Mouse (Mus musculus): ENCODE results near the gene Hoxb6. TPM values are rescaled to one million over a fixed set of nuclear protein-coding genes. Genes with fewer than 3 reads are reported as not detected.

Gene Hoxb6
- total RNA-seq, 2 experiments from 2014 or later: not detected

- DNase-seq: peak; percentile 62
These were observed 19.5 kb downstream of the Hoxb6 start for GRCm38 (mm10) chr11:96311520-96312417.

GRCm38 (mm10) chr11:96313134-96313533, 20.9 kb downstream of the Hoxb6 start:
- intact Hi-C loops (cut with DNase I): loop anchor here (5.0 kb wide), 2 partner anchors 239 to 309 kb away; no protein-coding TSS in a partner anchor
- DNase-seq: no peak

More at GRCm38 (mm10) chr11:96311520-96312417, 19.5 kb downstream of the Hoxb6 start:
- intact Hi-C loops (cut with DNase I): loop anchor here (5.0 kb wide), 2 partner anchors 241 to 311 kb away; no protein-coding TSS in a partner anchor

DNA sequence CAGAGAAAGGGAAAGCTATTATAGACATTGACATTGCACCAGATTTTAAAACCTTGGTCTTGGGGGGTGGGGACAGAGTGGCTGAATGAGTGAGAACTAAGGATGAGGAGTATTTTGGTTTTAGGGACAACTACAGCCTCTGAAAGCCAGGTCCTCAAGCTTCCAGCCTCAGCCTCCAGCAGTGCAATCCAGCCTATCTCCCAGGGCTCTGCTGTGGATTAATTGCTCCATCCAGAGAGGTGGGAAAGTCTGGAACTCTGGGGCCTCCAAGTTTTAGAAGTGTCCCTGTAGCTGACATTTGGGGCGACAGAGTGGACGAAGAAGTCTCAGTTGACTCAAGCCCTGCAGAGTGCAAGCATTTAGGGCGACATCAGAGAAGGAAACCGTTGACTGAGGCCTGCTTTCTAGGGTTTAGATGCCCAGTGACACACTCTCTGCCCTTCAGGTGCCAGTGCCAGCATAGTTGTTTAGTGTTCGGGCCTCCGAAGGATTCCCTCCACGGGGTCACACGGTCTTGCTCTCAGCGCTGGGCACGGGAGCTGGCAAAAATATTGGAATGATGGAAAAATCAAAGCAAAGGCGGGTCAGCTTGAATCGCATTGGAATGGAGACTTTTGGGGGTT, 21.6 kb downstream of the Hoxb6 start:
- intact Hi-C loops (cut with DNase I): loop anchor here (5.0 kb wide), 2 partner anchors 238 to 308 kb away; no protein-coding TSS in a partner anchor

DNA sequence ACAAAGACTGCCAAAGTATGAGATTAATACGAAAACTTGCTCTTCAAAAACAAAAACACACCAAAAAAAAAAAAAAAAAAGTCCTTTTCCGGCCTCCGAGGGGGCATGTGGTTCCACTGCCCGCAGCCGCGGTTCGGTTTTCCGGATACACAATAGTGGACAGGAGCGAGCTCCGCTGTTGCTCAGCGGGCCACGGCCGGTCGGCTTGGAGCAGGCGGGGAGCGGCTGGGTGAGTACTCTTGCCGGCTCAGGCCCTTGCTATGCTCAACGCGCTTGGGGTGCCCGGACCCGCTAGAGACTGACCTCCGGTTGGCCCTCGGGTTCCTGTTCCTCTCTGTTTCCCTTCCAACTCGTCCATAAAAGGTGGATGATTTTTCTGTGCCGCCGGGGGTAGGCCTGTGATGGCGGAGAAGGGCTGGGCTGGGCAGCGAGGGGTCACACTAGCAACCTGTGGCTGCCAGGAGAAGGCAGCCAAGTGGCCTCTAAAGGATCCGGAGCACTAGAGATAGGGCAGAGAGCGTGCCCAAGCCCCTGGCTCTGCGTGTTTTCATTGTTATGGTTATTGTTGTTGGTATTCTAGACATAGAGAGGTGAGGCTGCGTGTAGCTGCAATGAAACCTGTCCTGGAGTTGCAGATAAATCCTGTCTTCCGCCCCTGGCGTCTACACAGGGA, 22.5 kb downstream of the Hoxb6 start:
- intact Hi-C loops (cut with DNase I): loop anchor here (5.0 kb wide), 2 partner anchors 237 to 307 kb away; no protein-coding TSS in a partner anchor
- DNase-seq: no peak

More for the DNA sequence above, 21.6 kb downstream of the Hoxb6 start:
- DNase-seq: no peak

DNA sequence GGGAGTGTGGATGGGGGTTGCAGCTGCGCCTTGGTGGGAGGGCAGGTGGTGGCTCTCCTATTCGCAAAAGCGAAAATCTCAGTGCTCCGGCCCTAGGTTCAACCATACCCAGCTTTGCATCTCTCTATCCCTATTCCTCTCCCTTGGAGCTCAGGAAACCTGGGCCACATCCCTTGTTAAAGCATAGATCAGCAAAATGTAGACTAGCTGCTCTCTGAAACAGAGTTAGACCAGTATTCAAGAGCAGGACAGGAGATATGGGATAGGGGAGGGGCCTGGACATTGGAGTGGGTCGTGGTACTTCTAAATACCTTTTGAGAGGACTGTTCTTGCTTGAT, 23.0 kb downstream of the Hoxb6 start:
- intact Hi-C loops (cut with DNase I): no loop called here
- DNase-seq: no peak

GRCm38 (mm10) chr11:96316696-96317607, 24.7 kb downstream of the Hoxb6 start:
- no peak for DNase-seq
- intact Hi-C loops (cut with DNase I): no loop called here

- intact Hi-C loops (cut with DNase I): no loop called here
These were observed 25.5 kb downstream of the Hoxb6 start, which contains the start of gene Hoxb4 for GRCm38 (mm10) chr11:96317608-96318367. TSS of gene Hoxb4 (plus strand) at chr11:96318267.

DNA sequence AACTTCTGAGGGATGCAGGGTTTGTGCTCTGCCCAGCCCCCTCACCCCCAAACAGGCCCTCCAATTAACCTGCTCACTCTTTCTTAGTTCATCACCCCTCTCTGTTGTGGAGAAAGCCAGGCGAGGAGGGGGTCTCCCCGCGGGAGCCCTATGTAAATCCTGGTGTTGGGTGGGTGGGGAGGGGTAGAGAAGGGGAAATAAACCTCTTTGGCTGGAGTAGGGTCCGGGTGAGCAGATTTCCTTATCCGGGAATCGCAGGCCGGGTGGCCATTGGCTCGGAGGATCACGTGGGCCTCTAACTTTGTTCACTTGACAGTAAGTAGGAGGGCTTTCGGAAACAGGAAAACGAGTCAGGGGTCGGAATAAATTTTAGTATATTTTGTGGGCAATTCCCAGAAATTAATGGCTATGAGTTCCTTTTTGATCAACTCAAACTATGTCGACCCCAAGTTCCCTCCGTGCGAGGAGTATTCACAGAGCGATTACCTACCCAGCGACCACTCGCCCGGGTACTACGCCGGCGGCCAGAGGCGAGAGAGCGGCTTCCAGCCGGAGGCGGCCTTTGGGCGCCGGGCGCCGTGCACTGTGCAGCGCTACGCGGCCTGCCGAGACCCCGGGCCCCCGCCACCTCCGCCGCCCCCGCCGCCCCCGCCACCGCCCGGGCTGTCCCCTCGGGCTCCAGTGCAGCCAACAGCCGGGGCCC, 26.2 kb downstream of the Hoxb6 start:
- no peak for DNase-seq
- intact Hi-C loops (cut with DNase I): no loop called here

More at GRCm38 (mm10) chr11:96317608-96318367, 25.5 kb downstream of the Hoxb6 start, which contains the start of gene Hoxb4:
- no peak for DNase-seq

DNA sequence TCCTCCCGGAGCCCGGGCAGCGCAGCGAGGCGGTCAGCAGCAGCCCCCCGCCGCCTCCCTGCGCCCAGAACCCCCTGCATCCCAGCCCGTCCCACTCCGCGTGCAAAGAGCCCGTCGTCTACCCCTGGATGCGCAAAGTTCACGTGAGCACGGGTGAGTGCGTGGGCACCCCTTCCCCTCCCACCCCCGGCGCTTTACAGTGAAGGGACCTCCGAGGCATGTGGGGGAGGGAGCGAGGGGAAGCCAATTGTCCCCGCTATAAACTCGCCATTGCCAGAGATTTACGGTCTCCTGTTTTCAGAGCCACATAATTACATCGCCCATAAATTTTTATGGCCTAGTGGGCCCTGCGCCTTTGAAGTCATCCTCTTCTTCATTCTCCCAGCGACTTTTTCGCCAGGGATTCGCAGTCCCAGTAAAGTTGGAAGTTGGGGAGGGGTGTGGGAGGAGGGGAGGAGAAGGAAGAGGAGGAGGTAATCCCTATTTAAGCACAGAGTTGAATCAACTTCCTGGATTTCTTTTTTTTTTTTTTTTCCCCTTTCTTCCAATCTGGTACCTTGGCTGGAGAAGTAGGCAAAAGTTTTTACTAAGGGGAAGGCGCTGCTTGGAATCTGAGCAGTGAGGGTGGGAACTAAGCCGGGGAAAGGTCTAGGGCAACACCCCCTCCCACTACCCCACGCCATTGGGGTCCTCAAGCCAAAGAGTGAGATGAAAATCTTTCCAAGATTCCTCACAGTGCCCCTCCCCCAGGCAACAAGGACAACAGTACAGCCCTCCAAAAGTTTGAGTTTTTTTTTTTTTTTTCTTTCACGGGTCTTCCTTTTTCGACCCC, 27.0 kb downstream of the Hoxb6 start:
- intact Hi-C loops (cut with DNase I): no loop called here
- no peak for DNase-seq

GRCm38 (mm10) chr11:96319910-96320309, 27.6 kb downstream of the Hoxb6 start:
- intact Hi-C loops (cut with DNase I): no loop called here
- DNase-seq: no peak

DNA sequence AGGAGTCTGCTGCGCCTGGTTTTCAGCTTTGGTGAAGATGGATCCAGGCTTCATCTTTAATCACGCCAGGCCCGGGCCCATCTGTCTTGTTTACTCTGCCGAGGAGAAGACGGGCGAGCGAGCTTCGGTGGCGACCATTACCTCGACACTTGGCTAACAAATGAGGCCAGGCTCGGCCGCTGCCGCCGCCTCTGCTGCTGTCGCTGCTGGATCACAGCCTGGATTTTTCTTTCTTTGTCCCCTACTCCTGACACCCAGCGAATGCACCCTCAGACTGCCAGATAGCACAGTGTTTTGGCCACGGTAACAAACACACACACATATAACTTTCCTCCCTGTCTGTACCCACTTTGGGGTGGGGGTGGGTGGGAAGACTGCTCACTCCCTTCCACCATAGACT, 28.4 kb downstream of the Hoxb6 start:
- intact Hi-C loops (cut with DNase I): no loop called here

DNA sequence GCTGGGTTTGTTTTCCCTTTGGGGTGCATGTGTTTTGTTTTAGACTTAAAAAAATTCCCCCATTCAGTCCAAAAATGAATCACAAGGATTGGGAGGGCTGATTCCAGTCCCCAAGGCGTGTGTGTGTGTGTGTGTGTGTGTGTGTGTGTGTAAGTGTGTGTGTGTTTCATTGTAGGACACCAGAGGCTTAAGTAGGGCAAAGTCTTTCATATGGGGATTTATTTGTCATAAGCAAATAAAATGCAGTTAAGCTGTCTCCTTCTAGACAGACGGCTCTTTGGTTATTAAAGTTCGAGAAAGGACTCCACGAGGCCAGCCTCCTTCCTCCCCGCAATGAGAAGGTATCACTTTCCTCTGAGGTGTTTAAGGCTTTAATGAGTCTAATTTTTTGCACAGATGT, 29.6 kb downstream of the Hoxb6 start:
- intact Hi-C loops (cut with DNase I): no loop called here
- DNase-seq: no peak

More for the DNA sequence above, 28.4 kb downstream of the Hoxb6 start:
- DNase-seq: no peak

GRCm38 (mm10) chr11:96322738-96323137, 30.5 kb downstream of the Hoxb6 start:
- intact Hi-C loops (cut with DNase I): no loop called here
- no peak for DNase-seq

DNA sequence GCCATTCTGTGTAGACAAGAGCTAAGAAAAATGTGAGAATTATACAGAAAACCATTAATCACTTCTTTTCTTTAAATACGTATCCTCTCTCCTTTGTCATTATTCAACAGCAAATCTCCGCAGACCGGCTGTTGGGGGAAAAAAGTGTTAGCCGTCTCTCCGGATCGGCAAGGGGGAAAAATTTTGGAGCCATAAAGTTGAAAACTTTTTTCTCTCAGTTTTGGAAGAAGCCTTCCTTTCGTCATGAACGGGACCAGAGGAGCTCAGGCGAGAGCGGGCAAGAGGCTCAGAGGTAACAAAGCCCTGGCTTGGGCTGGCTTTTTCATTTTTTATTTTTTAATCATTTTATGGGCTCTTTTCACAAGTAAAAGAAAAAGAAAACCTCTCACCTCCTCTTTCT, 30.9 kb downstream of the Hoxb6 start, which contains the start of gene Hoxb3:
Gene Hoxb3, plus strand, starts transcription at position 173 of the 400 bp plus-strand sequence.
- intact Hi-C loops (cut with DNase I): no loop called here
- DNase-seq: no peak

- intact Hi-C loops (cut with DNase I): no loop called here
- DNase-seq: no peak
These were observed 31.8 kb downstream of the Hoxb6 start for GRCm38 (mm10) chr11:96324125-96324524.

GRCm38 (mm10) chr11:96324965-96325364, 32.7 kb downstream of the Hoxb6 start:
- intact Hi-C loops (cut with DNase I): no loop called here

GRCm38 (mm10) chr11:96325747-96326212, 33.5 kb downstream of the Hoxb6 start:
- intact Hi-C loops (cut with DNase I): no loop called here
- DNase-seq: no peak

More at GRCm38 (mm10) chr11:96324965-96325364, 32.7 kb downstream of the Hoxb6 start:
- no peak for DNase-seq
